Mouse (Mus musculus): ENCODE data around the gene Fbxo24. TPM values are rescaled to one million over a fixed set of nuclear protein-coding genes. Genes with fewer than 3 reads are reported as not detected.

Fbxo24 gene
- polyA plus RNA-seq, 1 experiment from 2014 or later, result not detected

DNA sequence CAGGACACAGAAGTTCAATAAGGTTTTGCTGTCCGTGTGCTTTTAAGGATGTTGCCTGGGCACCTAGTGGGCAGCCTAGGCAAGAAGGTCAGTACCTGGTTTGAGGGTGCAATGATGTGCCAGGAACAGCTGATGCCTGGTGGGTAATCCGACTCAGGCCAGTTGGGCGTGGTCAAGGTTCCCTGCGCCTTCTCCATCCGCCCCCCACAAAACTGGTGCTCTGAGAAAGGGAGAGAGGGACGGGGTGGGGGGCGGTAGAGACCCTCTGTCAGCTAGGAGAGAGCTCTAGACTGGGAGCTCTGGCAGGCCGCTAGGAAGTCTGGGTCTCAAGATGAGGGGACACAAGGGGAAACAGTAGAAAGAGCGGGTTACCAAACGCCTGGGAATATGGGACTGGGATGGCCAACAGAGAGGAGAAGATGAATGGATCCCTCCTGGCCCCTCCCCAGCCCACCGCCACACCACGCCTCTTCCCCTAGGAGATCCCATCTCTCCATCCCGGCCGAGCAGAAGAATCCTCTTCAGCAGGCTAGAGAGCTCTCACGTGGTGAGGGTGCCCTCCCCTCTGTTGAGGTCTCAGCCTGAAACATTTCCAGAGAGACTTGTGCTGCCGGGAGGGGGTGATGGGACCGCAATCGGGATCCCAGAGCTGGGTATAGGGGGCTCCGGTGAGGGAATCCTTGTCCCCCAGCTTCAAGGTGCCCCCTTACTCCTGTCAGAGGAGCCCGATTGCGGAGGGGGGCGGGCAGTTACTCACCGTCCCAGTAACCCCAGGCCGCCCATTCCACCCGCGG is 20.7 kb downstream of the Fbxo24 start:
- ATAC-seq (replicated peaks; ENCODE audit: insufficient number of reproducible peaks, low FRiP score, low TSS enrichment), result no peak
- H3K36me3 ChIP-seq (ENCODE audit: control insufficient read depth, insufficient read depth, low read length), result peaks cover 14% of the 10 kb centered on the region
- H3K9me3 ChIP-seq (replicated peaks; ENCODE audit: control insufficient read depth, low read length), result no peaks in the 10 kb centered on the region
- peak overlapping the region; percentile 35; the same call in 1 of the 2 replicates for H3K9ac ChIP-seq (ENCODE audit: low read depth, low read length)
- H3K4me1 ChIP-seq (ENCODE audit: control insufficient read depth, insufficient read depth, low read length), result peaks cover 35% of the 10 kb centered on the region
- 16% methylated on average over 26 of the region's 26 CpGs for WGBS (ENCODE audit: insufficient replicate concordance)
- no peaks in the 10 kb centered on the region for H3K27me3 ChIP-seq (ENCODE audit: control insufficient read depth, insufficient read depth, low read length)
- H3K4me2 ChIP-seq, result peak overlapping the region; percentile 66
- no peak overlapping the region for H3K27ac ChIP-seq (ENCODE audit: low read depth, low read length)
- peak overlapping the region; percentile 20; the same call in 1 of the 2 replicates for H3K4me3 ChIP-seq (ENCODE audit: low read depth, low read length)

DNA sequence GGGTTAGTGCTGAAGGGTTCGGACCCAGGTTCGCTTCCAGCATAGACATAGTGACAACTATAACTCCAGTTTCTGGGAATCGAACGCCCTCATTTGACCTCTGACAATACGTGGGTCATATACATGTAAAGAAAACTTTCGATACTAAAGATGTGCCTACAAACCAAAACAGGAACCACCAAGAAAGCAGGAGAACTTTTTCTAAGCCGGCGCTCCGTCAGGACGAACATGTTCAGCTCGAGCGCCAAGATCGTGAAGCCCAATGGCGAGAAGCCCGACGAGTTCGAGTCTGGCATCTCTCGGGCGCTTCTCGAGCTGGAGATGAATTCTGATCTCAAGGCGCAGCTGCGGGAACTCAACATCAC is 27.5 kb downstream of the Fbxo24 start:
- Histone ChIP-seq H3K4me1 (ENCODE audit: control insufficient read depth, insufficient read depth, low read length) (peaks cover 11% of the 10 kb centered on the region), H3K9ac (ENCODE audit: low read depth, low read length) (peak overlapping the region; percentile 68), H3K4me2 (peak overlapping the region; percentile 68), H3K27me3 (ENCODE audit: control insufficient read depth, insufficient read depth, low read length) (no peaks in the 10 kb centered on the region), H3K27ac (ENCODE audit: low read depth, low read length) (peak overlapping the region; percentile 37; the same call in 1 of the 2 replicates), H3K9me3 (replicated peaks; ENCODE audit: control insufficient read depth, low read length) (no peaks in the 10 kb centered on the region), H3K4me3 (ENCODE audit: low read depth, low read length) (peak overlapping the region; percentile 80), H3K36me3 (ENCODE audit: control insufficient read depth, insufficient read depth, low read length) (peaks cover 9% of the 10 kb centered on the region)
- WGBS (ENCODE audit: insufficient replicate concordance), result 1% methylated on average over 22 of the region's 22 CpGs
- ATAC-seq (replicated peaks; ENCODE audit: insufficient number of reproducible peaks, low FRiP score, low TSS enrichment), result no peak

GRCm38 (mm10) chr5:137600619-137601364 is 28.0 kb downstream of the Fbxo24 start, which contains the start of gene Mospd3:
TSS of gene Mospd3 (minus strand) at chr5:137601058.
- Histone ChIP-seq H3K27me3 (ENCODE audit: control insufficient read depth, insufficient read depth, low read length) (no peaks in the 10 kb centered on the region), H3K9me3 (replicated peaks; ENCODE audit: control insufficient read depth, low read length) (no peaks in the 10 kb centered on the region), H3K27ac (ENCODE audit: low read depth, low read length) (peak within 1 kb of the TSS; percentile 86), H3K9ac (ENCODE audit: low read depth, low read length) (peak within 1 kb of the TSS; percentile 87), H3K36me3 (ENCODE audit: control insufficient read depth, insufficient read depth, low read length) (peaks cover 7% of the 10 kb centered on the region), H3K4me3 (ENCODE audit: low read depth, low read length) (peak within 1 kb of the TSS; percentile 80), H3K4me1 (ENCODE audit: control insufficient read depth, insufficient read depth, low read length) (peaks cover 11% of the 10 kb centered on the region), H3K4me2 (peak within 1 kb of the TSS; percentile 98)
- ATAC-seq (replicated peaks; ENCODE audit: insufficient number of reproducible peaks, low FRiP score, low TSS enrichment), result peak; percentile 94
- under 1% methylated on average over 41 of the region's 41 CpGs for WGBS (ENCODE audit: insufficient replicate concordance)

DNA sequence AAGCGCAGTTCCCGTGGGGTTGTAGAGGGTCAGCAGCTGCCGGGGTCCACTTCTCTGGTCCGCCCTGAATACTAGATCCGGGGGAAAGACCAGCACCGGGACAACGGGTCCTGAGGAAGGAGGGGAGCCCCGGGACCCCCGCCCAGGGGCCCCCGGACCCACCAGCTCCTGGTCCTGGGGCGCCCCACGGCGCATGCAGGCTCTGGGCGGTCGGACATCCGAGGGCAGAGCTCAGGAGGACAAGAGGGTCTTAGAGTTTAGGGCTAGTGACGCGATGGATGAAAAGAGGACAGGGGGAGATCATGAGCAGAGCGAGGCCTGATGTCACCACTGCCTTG is 28.6 kb downstream of the Fbxo24 start:
- H3K27ac ChIP-seq (ENCODE audit: low read depth, low read length), result peak overlapping the region; percentile 22
- WGBS (ENCODE audit: insufficient replicate concordance), result 2% methylated on average over 19 of the region's 19 CpGs
- H3K9ac ChIP-seq (ENCODE audit: low read depth, low read length), result peak overlapping the region; percentile 87

DNA sequence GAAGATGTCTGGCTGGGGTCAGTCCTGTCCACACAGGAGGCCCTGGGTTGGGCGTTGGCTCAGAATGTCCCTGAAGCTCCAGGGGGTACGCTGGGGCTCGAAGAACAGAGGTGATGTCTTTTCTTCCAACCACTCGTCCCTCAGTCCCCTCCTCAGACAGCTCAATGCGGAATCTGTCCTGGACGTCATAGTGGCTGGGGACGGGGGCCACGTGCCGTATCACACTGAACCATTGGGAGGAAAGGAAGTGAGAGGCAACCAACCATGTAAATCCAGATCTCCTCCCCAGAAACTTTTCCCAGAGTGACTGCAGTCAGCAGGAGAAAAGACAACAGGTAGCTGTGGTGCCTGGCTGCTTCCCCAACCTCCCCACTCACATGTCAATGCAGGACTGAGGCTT is 29.2 kb downstream of the Fbxo24 start:
- H3K4me3 ChIP-seq (ENCODE audit: low read depth, low read length), result peak overlapping the region; percentile 80
- WGBS (ENCODE audit: insufficient replicate concordance), result 68% methylated on average over 9 of the region's 9 CpGs
- H3K9ac ChIP-seq (ENCODE audit: low read depth, low read length), result peak overlapping the region; percentile 87
- H3K4me2 ChIP-seq, result peak overlapping the region; percentile 98
- no peaks in the 10 kb centered on the region for H3K9me3 ChIP-seq (replicated peaks; ENCODE audit: control insufficient read depth, low read length)
- peaks cover 11% of the 10 kb centered on the region for H3K4me1 ChIP-seq (ENCODE audit: control insufficient read depth, insufficient read depth, low read length)
- no peaks in the 10 kb centered on the region for H3K27me3 ChIP-seq (ENCODE audit: control insufficient read depth, insufficient read depth, low read length)
- peaks cover 2% of the 10 kb centered on the region for H3K36me3 ChIP-seq (ENCODE audit: control insufficient read depth, insufficient read depth, low read length)
- peak overlapping the region; percentile 22; the same call in 1 of the 2 replicates for H3K27ac ChIP-seq (ENCODE audit: low read depth, low read length)
- ATAC-seq (replicated peaks; ENCODE audit: insufficient number of reproducible peaks, low FRiP score, low TSS enrichment), result no peak

More for the DNA sequence above, 28.6 kb downstream of the Fbxo24 start:
- H3K27me3 ChIP-seq (ENCODE audit: control insufficient read depth, insufficient read depth, low read length), result no peaks in the 10 kb centered on the region
- peak; percentile 60 for ATAC-seq (replicated peaks; ENCODE audit: insufficient number of reproducible peaks, low FRiP score, low TSS enrichment)
- peak overlapping the region; percentile 80 for H3K4me3 ChIP-seq (ENCODE audit: low read depth, low read length)
- H3K4me1 ChIP-seq (ENCODE audit: control insufficient read depth, insufficient read depth, low read length), result peaks cover 11% of the 10 kb centered on the region
- peak overlapping the region; percentile 98 for H3K4me2 ChIP-seq
- H3K9me3 ChIP-seq (replicated peaks; ENCODE audit: control insufficient read depth, low read length), result no peaks in the 10 kb centered on the region
- H3K36me3 ChIP-seq (ENCODE audit: control insufficient read depth, insufficient read depth, low read length), result peaks cover 6% of the 10 kb centered on the region

GRCm38 (mm10) chr5:137598100-137598826 is 30.5 kb downstream of the Fbxo24 start:
- Histone ChIP-seq H3K27ac (ENCODE audit: low read depth, low read length) (no peak overlapping the region), H3K4me2 (no peak overlapping the region), H3K27me3 (ENCODE audit: control insufficient read depth, insufficient read depth, low read length) (no peaks in the 10 kb centered on the region), H3K4me1 (ENCODE audit: control insufficient read depth, insufficient read depth, low read length) (peaks cover 11% of the 10 kb centered on the region), H3K9me3 (replicated peaks; ENCODE audit: control insufficient read depth, low read length) (no peaks in the 10 kb centered on the region), H3K9ac (ENCODE audit: low read depth, low read length) (no peak overlapping the region), H3K36me3 (ENCODE audit: control insufficient read depth, insufficient read depth, low read length) (peaks cover 2% of the 10 kb centered on the region), H3K4me3 (ENCODE audit: low read depth, low read length) (no peak overlapping the region)
- WGBS (ENCODE audit: insufficient replicate concordance), result 73% methylated on average over 2 of the region's 2 CpGs
- no peak for ATAC-seq (replicated peaks; ENCODE audit: insufficient number of reproducible peaks, low FRiP score, low TSS enrichment)

DNA sequence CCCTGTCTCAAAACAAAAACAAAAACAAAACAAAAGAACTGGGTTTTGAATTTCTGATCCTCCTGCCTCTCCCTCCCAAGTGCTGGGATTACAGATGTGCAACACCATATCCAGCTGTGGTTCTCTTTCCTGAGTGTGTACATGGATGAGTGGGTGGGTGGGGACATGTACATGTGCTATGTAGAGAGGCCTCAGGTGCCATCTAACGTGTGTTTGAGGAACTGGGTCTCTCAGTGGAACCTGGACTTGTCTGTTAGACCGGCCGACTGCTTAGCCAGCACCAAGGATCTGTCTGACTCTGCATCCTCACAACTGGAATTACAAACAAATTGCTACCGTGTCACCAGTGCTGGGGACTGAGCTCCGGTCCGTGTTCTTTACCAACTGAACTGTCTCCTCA is 31.2 kb downstream of the Fbxo24 start:
- Histone ChIP-seq H3K36me3 (ENCODE audit: control insufficient read depth, insufficient read depth, low read length) (peaks cover 2% of the 10 kb centered on the region), H3K4me1 (ENCODE audit: control insufficient read depth, insufficient read depth, low read length) (peaks cover 11% of the 10 kb centered on the region), H3K9ac (ENCODE audit: low read depth, low read length) (no peak overlapping the region), H3K4me2 (no peak overlapping the region), H3K9me3 (replicated peaks; ENCODE audit: control insufficient read depth, low read length) (no peaks in the 10 kb centered on the region), H3K4me3 (ENCODE audit: low read depth, low read length) (no peak overlapping the region), H3K27ac (ENCODE audit: low read depth, low read length) (no peak overlapping the region), H3K27me3 (ENCODE audit: control insufficient read depth, insufficient read depth, low read length) (no peaks in the 10 kb centered on the region)
- 93% methylated on average over 6 of the region's 6 CpGs for WGBS (ENCODE audit: insufficient replicate concordance)
- no peak for ATAC-seq (replicated peaks; ENCODE audit: insufficient number of reproducible peaks, low FRiP score, low TSS enrichment)

GRCm38 (mm10) chr5:137596601-137597261 is 32.1 kb downstream of the Fbxo24 start:
- Histone ChIP-seq H3K4me3 (ENCODE audit: low read depth, low read length) (peak overlapping the region; percentile 10; the same call in 1 of the 2 replicates), H3K27ac (ENCODE audit: low read depth, low read length) (no peak overlapping the region), H3K36me3 (ENCODE audit: control insufficient read depth, insufficient read depth, low read length) (peaks cover 2% of the 10 kb centered on the region), H3K27me3 (ENCODE audit: control insufficient read depth, insufficient read depth, low read length) (no peaks in the 10 kb centered on the region), H3K9ac (ENCODE audit: low read depth, low read length) (peak overlapping the region; percentile 34; the same call in 1 of the 2 replicates), H3K4me2 (peak overlapping the region; percentile 46), H3K9me3 (replicated peaks; ENCODE audit: control insufficient read depth, low read length) (no peaks in the 10 kb centered on the region), H3K4me1 (ENCODE audit: control insufficient read depth, insufficient read depth, low read length) (peaks cover 7% of the 10 kb centered on the region)
- ATAC-seq (replicated peaks; ENCODE audit: insufficient number of reproducible peaks, low FRiP score, low TSS enrichment), result no peak
- 24% methylated on average over 30 of the region's 30 CpGs for WGBS (ENCODE audit: insufficient replicate concordance)
